Mouse (Mus musculus) lung, adult 2 months (tissue): ENCODE measurements around the gene Pacsin2.

Experiments used
- CTCF ChIP-seq: fragments of 200-500 bp; IDR thresholded peaks from 2 replicates; pipeline ENCODE4 v1.5.1; 2011; ENCODE audit warnings: mild to moderate bottlenecking, low read length, control low read depth; ENCODE audit not compliant: insufficient read depth
- POLR2A ChIP-seq: fragments of 200-500 bp; IDR thresholded peaks from 2 replicates; pipeline ENCODE4 v1.6.1; 2011; ENCODE audit warnings: low read depth, mild to moderate bottlenecking, control low read depth, low read length, borderline replicate concordance; ENCODE audit errors: extremely low read depth

GRCm38 (mm10) chr15:83470443-83470842, 6.0 kb upstream of the Pacsin2 start:
- TF ChIP-seq POLR2A = no peak
- no peak for TF ChIP-seq CTCF
